Mouse (Mus musculus): ENCODE results near the gene Fnip2. TPM values are rescaled to one million over a fixed set of nuclear protein-coding genes. Genes with fewer than 3 reads are reported as not detected.

The Fnip2 gene
- polyA plus RNA-seq, 1 experiment from 2014 or later: 3.3 TPM

DNA sequence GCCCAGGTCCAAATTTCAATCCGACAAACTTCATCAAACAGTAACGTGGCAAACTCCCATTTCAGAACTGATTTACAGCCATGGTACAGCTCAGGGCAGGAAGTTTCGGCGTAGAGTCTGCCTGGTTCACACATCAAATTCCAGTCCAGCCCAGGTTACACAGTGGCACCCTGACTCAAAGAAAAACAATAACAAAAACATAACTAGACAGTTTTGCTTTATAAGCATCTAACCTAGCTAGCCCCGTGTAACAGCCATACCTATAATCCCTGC lies 7.9 kb downstream of the Fnip2 start:
- TF ChIP-seq CTCF (IDR thresholded peaks at IDR 0.05; ENCODE audit: low read depth): no peak
- Histone ChIP-seq H3K9me3 (ENCODE audit: control insufficient read depth) (no peaks in the 10 kb centered on the region), H3K4me2 (replicated peaks; ENCODE audit: low read depth) (no peak overlapping the region), H3K36me3 (ENCODE audit: control insufficient read depth, insufficient read depth) (no peaks in the 10 kb centered on the region), H3K27me3 (replicated peaks; ENCODE audit: control insufficient read depth, insufficient read depth, low read length) (no peaks in the 10 kb centered on the region), H3K27ac (ENCODE audit: low read depth, low read length) (0 out of 2 replicates have a peak overlapping the region, but pooled peaks have one; percentile 0), H3K4me3 (ENCODE audit: low read depth, low read length) (no peak overlapping the region), H3K9ac (ENCODE audit: low read depth, low read length) (no peak overlapping the region), H3K4me1 (replicated peaks; ENCODE audit: control insufficient read depth, insufficient read depth, low read length) (peaks cover 4% of the 10 kb centered on the region; the same call in 1 of the 2 replicates)
- 66% methylated on average over 5 of the region's 5 CpGs for WGBS
- no peak for ATAC-seq

DNA sequence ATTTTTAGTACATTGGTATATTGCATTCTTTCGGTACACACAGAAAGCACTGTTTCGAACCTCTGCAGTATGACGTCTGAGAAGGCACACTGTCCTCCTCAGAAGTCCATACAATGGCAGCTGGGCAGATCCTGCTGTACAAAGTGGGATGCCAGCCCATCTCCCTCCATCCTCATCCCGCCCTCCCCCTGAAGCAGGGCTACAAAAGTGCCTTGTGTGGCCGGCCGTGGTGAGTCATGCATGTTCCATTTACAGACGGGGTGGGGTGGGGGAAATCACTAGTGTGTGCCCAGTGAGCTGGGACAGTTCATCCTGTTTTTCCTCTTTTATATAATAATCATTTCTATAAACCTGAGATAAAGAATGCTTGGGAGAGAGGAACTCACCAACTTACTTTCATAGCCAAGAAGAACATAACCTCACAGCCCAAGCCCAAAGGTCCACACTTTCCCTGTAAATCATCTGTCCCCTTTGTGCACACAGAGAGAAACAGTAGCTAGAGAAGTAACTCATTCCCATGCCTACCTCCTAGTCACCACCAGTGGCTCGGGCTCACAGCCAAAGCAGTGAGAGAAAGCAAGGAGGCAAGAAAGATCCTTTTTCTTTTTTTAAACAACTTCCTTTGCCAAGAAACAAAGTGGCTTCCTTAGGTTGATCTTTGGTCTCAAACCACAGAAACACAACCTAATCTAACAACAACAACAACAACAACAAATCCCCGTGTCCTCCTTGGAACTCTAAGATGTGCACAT lies 8.4 kb downstream of the Fnip2 start:
- H3K9ac ChIP-seq (ENCODE audit: low read depth, low read length): no peak overlapping the region
- H3K27me3 ChIP-seq (replicated peaks; ENCODE audit: control insufficient read depth, insufficient read depth, low read length): no peaks in the 10 kb centered on the region
- WGBS: 62% methylated on average over 9 of the region's 9 CpGs
- H3K4me3 ChIP-seq (ENCODE audit: low read depth, low read length): no peak overlapping the region
- no peaks in the 10 kb centered on the region for H3K36me3 ChIP-seq (ENCODE audit: control insufficient read depth, insufficient read depth)
- peak; percentile 52; the same call in 1 of the 2 replicates for ATAC-seq
- H3K27ac ChIP-seq (ENCODE audit: low read depth, low read length): 0 out of 2 replicates have a peak overlapping the region, but pooled peaks have one; percentile 0
- H3K9me3 ChIP-seq (ENCODE audit: control insufficient read depth): no peaks in the 10 kb centered on the region
- peaks cover 4% of the 10 kb centered on the region; the same call in 1 of the 2 replicates for H3K4me1 ChIP-seq (replicated peaks; ENCODE audit: control insufficient read depth, insufficient read depth, low read length)
- TF ChIP-seq CTCF (IDR thresholded peaks at IDR 0.05; ENCODE audit: low read depth): no peak
- no peak overlapping the region for H3K4me2 ChIP-seq (replicated peaks; ENCODE audit: low read depth)

DNA sequence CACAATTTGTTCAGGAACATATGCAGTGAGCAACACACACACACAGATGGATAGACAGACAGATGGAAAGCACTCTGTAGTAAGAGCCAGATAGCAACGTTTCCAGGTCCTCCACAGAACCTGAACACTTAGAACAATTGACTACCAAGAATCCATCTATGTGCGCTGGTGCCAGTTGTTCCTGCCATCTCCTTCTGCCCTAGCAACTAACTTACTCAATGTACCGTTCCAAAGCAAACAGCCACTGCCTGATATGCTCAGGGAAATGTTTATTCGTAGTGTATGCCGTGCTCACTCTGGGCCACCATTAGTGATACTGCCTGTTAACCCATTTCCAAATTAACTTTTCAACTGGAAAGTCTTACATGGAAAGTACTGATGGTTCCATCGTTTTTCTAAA lies 12.5 kb downstream of the Fnip2 start:
- Histone ChIP-seq H3K36me3 (ENCODE audit: control insufficient read depth, insufficient read depth) (no peaks in the 10 kb centered on the region), H3K4me1 (replicated peaks; ENCODE audit: control insufficient read depth, insufficient read depth, low read length) (peaks cover 4% of the 10 kb centered on the region; the same call in 1 of the 2 replicates), H3K9me3 (ENCODE audit: control insufficient read depth) (no peaks in the 10 kb centered on the region), H3K27ac (ENCODE audit: low read depth, low read length) (no peak overlapping the region), H3K27me3 (replicated peaks; ENCODE audit: control insufficient read depth, insufficient read depth, low read length) (no peaks in the 10 kb centered on the region), H3K9ac (ENCODE audit: low read depth, low read length) (no peak overlapping the region), H3K4me2 (replicated peaks; ENCODE audit: low read depth) (no peak overlapping the region), H3K4me3 (ENCODE audit: low read depth, low read length) (no peak overlapping the region)
- no peak for ATAC-seq
- WGBS: 75% methylated on average over 6 of the region's 6 CpGs
- TF ChIP-seq CTCF (IDR thresholded peaks at IDR 0.05; ENCODE audit: low read depth): no peak

DNA sequence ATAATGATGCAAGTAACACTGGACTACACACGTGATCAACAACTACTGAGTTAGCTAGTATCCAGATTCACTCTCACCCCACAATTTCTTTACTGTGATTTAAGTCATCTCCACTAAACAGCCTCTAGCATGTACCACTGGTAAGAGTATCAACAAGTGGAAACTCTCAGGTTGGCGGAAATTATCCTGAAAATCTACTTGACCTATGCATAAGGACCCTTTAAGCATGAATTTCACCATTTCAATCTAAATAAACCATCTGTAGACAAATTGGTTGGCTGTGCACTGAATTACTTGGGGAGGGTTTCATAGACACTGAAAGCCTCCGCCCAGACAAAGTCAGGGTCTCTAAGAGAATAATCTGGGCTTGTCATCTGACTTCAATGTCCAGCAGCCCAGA lies 13.8 kb downstream of the Fnip2 start:
- H3K4me1 ChIP-seq (replicated peaks; ENCODE audit: control insufficient read depth, insufficient read depth, low read length): no peaks in the 10 kb centered on the region
- no peak overlapping the region for H3K4me3 ChIP-seq (ENCODE audit: low read depth, low read length)
- no peaks in the 10 kb centered on the region for H3K9me3 ChIP-seq (ENCODE audit: control insufficient read depth)
- ATAC-seq: no peak
- H3K27me3 ChIP-seq (replicated peaks; ENCODE audit: control insufficient read depth, insufficient read depth, low read length): no peaks in the 10 kb centered on the region
- H3K4me2 ChIP-seq (replicated peaks; ENCODE audit: low read depth): no peak overlapping the region
- H3K36me3 ChIP-seq (ENCODE audit: control insufficient read depth, insufficient read depth): no peaks in the 10 kb centered on the region
- TF ChIP-seq CTCF (IDR thresholded peaks at IDR 0.05; ENCODE audit: low read depth): no peak
- 96% methylated on average over 3 of the region's 3 CpGs for WGBS
- no peak overlapping the region for H3K27ac ChIP-seq (ENCODE audit: low read depth, low read length)
- H3K9ac ChIP-seq (ENCODE audit: low read depth, low read length): no peak overlapping the region

DNA sequence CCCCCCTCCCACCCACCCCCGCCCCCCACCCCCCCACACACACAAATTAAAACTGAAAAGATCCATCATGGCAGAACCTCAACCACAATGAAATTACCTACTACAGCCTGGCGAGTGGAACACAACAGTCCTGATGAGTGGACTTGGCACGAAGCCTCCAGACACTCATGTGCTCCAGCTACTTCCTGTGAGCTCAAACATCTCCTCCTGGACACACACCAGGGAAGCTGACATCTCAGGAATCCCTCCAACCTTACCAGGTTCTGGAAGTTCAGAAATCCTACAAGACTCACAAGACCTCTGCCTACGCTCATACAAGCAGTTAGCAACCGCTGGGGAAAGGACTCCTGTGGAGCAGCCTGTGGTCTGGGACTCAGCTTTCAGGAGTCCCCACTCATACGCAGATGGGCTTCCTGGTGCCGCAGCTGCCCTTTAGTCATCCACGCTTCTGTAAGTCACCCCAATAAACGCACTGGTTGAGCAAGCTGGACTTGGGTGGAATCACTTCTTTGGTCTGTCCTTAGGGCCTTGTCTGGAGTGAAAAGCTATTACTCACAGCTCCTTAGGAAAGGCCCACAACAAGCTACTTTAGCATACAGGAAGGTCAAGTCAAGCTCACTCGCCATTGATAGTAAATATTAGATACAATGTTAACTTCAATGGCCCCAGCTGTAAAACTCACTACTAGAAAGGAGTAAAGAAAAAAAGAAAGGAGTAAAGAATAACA lies 15.6 kb downstream of the Fnip2 start:
- no peak overlapping the region for H3K4me3 ChIP-seq (ENCODE audit: low read depth, low read length)
- H3K9me3 ChIP-seq (ENCODE audit: control insufficient read depth): no peaks in the 10 kb centered on the region
- no peaks in the 10 kb centered on the region for H3K27me3 ChIP-seq (replicated peaks; ENCODE audit: control insufficient read depth, insufficient read depth, low read length)
- 73% methylated on average over 10 of the region's 10 CpGs for WGBS
- no peaks in the 10 kb centered on the region for H3K4me1 ChIP-seq (replicated peaks; ENCODE audit: control insufficient read depth, insufficient read depth, low read length)
- no peaks in the 10 kb centered on the region for H3K36me3 ChIP-seq (ENCODE audit: control insufficient read depth, insufficient read depth)
- H3K27ac ChIP-seq (ENCODE audit: low read depth, low read length): no peak overlapping the region
- H3K4me2 ChIP-seq (replicated peaks; ENCODE audit: low read depth): no peak overlapping the region
- H3K9ac ChIP-seq (ENCODE audit: low read depth, low read length): no peak overlapping the region
- no peak for ATAC-seq
- no peak for TF ChIP-seq CTCF (IDR thresholded peaks at IDR 0.05; ENCODE audit: low read depth)

DNA sequence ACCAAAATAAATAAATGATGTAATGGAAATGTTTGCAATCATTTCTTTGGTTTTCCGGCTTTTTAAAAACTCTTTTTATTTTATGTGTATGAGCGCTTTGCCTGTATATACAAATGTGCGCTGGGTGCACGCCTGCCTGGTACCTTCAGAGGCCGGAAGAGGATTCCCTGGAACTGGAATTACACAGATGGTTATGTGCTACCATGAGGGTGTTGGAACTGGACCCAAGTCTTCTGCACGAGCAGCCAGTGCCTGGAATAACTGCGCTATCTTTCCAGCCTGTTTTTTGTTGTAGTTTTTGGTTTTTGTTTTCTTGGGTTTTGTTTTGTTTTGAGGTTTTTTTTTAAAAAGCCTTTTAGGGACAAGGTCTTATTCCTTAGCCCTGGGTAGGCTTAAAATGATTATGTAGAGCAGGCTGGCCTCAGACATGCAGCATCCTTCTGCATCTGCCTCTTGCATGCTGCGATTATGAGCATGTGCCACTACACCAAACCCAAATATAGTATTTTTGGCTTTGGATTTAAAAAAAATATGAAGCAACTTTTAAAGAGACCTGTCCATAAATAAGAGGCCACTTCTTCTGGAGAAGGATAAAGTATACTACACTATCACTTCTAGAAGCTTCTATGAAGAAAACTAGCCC lies 17.7 kb downstream of the Fnip2 start:
- Histone ChIP-seq H3K4me2 (replicated peaks; ENCODE audit: low read depth) (no peak overlapping the region), H3K36me3 (ENCODE audit: control insufficient read depth, insufficient read depth) (no peaks in the 10 kb centered on the region; the same call in 1 of the 2 replicates), H3K27me3 (replicated peaks; ENCODE audit: control insufficient read depth, insufficient read depth, low read length) (no peaks in the 10 kb centered on the region), H3K9ac (ENCODE audit: low read depth, low read length) (no peak overlapping the region), H3K9me3 (ENCODE audit: control insufficient read depth) (no peaks in the 10 kb centered on the region), H3K4me3 (ENCODE audit: low read depth, low read length) (no peak overlapping the region), H3K4me1 (replicated peaks; ENCODE audit: control insufficient read depth, insufficient read depth, low read length) (no peaks in the 10 kb centered on the region), H3K27ac (ENCODE audit: low read depth, low read length) (no peak overlapping the region)
- ATAC-seq: no peak
- WGBS: 91% methylated on average over 8 of the region's 8 CpGs
- TF ChIP-seq CTCF (IDR thresholded peaks at IDR 0.05; ENCODE audit: low read depth): no peak

Measured in intestine, postnatal 0 days (tissue).